Mouse (Mus musculus): Measurements from ENCODE around the gene Adcy4.

Gene Adcy4

DNA sequence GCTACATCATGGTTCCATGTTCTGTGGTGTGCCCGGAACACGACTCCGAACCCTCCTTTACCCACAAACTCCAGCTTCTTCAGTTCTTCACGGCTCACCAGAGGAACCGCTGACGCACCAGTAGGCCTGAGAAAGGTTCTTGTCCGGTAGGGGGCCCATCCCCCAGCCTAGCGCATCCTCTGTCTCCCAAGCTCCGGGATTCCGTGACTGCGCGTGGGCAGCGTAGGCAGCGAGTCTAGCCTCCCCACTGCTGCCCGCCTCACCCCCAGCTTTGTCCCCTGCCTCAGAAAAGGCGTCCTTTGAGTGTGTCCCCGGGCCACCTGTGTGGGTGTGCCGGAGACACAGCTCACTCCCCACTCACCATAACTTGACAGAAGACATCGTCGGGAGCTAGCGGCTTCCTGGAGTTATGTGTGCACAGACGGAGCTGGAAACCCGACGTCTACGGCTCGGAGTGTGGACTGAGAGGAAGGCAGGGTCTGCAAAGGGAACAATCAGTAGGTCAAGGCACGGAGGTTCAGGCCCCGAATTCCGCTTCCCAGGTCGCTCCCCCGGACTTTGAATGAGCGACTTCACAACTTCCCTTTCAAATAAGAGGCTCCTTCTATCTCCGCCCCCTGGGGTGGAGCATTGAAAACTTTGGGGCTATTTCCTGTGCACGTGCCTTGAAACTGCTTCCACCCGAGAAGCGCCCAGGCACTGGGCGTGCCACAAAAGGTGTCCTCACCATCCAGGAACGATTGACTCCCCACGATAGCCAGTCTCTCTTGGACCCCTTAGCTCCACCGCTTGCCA is 4.6 kb upstream of the Adcy4 start, which contains the start of gene Ripk3:
Gene Ripk3 (minus strand): TSS at position 610 of the 795 bp plus-strand sequence.
- DNase-seq (ENCODE audit: low read depth, low spot score): no peak

DNA sequence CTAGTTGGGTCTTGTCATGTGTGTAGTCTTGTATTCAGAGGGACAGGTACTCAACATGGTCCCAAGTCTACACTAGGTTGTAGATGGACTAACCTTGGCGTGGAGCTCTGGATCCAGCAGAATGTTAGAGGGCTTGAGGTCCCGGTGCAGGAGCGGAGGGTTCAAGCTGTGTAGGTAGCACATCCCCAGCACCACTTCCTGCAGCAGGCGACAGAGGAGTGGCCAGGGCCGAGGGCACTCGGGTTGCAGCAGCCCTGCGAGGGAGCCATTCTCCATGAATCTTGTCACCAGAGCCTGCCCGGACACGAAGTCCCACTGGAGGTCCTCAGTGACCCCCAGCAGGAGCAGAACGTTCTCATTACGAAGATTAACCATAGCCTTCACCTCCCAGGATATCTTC is 3.8 kb upstream of the Adcy4 start:
- DNase-seq (ENCODE audit: low read depth, low spot score): no peak

DNA sequence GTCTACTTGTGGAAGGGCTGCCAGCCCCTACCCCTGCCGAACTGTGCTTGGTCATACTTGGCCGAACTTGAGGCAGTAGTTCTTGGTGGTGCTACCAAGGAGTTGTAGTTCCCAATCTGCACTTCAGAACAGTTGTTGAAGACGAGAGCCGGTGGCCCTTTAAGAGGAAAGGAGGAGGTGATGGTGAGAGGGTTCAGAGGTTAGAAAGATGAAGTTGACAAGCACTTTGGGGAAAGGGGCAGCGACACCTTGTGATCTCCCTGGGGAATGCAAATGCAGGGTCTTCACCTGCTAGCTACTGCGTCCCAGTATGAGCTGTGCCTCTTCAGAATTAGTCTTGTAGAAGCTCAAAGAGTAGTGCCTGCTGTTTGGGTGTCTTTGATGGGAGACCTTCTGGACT is 1.3 kb upstream of the Adcy4 start:
- no peak for DNase-seq (ENCODE audit: low read depth, low spot score)

DNA sequence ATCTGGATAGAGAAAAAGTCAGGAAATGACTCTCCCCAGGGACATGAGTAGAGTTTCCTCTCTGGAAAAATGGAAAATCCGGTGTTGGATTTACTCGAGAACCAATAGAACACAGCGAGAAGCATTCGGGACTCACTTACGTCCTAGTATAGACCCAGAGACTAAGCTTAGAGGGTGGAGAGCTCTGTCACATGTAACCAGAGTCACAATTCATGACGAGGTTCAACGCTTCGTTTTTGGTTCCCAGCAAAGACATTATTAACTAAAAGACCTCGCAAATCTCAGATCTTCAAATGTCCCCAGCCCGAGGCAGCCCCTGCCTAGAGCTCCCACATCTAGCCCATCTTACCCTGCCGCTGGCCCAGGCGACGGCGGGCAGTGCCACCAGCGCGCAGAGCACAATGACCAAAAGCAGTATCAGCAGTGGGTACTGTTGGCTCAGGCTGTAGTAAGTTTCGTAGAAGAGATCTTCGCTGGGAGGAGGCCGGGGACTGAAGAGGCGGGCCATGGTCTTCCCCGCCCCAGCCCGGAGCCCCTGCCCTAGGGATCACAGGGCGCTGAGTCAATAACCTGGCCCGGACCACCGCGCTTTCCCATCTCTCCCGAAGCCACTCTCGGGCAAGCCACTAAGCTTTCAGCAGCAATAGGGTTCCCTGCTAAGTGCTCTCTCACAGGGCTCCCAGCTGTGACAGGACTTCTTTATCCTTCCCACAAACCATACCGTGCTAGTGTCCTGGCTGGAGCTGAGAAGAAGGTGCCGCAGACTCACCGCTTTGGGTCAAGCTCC is 531 bp downstream of the Adcy4 start:
- DNase-seq (ENCODE audit: low read depth, low spot score): no peak

DNA sequence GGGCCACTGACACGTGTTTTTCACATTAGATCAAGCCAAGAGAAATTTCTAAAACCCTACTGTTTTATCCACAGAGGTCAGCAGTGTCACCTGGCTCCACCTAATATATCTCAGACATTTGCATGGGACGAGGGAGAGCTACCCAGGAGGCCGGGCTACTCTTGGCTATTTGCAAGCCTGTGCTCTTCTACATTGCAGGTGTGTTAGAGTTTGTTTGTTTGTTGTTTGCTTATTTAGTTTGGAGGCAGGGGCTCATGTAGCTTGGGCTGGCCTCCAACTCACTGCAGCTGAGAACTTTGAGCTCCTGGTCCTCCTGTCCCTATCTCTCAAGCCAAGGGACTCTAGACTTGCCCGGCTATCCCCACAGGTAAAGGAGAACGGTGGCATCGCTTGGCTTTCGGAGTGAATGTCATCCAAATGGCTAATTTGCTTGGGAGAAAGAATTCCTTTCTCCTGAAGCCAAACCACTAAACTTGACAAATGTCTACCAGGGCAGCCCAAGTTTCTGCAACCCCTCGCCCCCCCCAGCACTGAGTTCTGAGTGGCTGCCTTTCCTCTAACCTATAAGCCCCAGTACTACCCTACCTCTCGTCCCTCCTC is 1.4 kb downstream of the Adcy4 start:
- DNase-seq (ENCODE audit: low read depth, low spot score): no peak

DNA sequence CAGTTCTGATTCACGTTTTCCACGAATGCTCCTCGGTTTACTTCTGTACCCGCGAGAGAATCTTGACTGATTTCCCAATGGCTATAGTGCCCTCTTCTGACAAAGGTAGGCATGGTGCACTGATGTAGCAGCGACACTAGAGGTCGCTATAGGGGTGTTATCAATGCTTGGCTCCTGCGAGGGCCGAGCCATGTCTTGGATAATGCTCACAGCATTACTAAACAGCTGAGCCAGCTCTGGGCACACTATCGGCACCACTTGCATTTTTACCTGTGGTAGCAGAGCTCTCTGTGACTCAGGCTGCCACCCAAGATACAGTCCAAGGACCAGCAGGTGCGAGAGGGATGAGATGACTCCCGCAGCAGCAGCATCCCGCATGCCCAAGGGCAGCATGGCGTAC is 2.6 kb downstream of the Adcy4 start:
- DNase-seq (ENCODE audit: low read depth, low spot score): no peak

DNA sequence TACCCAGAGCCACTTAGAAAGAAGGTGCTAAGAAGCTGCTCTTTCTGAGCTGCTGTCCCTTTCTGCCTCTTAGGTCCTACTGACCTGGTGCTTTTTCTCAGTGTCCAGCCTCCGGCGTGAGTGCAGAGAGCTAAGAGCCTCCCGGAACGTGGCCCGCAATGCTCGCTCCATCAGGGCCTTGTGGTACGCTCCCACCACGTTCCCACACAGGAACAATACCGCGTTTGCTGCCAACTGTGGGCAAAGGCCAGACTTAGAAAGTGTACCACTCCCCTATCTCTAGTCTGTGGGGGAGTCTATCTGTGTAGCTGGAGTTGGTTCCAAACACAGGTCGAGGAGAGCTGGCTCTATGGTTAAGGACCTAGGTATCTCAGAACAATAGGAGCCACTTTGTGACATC is 3.2 kb downstream of the Adcy4 start:
- no peak for DNase-seq (ENCODE audit: low read depth, low spot score)

DNA sequence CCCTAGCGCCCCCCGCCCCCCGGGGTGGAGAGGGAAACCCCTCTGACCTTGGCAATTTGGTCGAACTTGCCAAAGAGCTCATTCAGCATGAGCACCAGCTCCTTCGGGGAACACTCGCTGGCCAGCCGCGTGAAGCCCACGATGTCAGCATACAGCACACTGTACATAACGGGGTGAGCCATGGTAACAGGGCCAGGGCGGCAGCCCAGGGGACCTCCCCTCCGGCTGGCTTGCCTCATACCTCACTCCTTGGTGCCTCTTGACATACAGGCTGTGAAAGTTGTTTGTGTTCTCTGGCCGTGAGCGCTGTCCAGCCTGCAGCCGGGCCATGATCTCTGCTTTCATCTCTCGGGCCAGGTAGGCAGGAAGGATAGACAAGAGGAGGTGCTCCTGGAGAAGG is 4.2 kb downstream of the Adcy4 start:
- no peak for DNase-seq (ENCODE audit: low read depth, low spot score)

DNA sequence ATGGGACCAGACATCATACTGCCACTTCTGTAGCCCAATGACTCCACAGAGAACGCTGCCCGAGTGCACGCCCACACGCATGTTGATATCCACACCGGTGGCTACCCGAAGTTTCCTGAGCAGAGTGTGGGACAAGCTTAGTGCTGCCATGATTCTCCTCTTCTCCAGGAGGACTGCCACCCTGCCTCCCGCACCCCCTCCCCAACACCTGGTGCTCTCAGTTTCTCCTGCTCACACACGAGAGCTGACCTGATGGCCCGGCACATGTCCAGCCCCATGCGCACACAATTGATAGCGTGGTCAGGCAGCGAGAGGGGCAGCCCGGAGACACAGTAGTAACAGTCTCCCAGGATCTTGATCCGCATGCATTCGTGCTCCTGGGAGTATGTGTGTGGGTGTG is 5.2 kb downstream of the Adcy4 start:
- DNase-seq (ENCODE audit: low read depth, low spot score): no peak

DNA sequence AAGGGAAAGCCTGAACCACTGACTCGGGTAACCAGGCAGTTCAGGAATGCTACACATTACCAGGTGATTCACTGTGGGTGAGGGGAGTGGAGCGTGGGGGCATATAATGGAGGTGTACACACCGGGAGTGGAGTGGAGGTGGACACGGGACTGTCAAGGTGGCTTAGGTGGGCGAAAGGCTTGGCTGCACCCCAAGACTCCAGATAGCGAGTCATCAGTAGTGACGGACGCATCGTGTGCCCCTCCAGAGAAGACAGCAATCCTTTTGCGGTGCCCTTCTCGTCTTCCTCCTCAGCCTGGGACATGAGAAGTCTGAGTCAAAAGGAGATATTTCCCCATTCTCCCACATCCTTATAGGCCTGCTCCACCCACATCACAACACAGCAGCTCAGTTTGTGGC is 6.1 kb downstream of the Adcy4 start:
- DNase-seq (ENCODE audit: low read depth, low spot score): no peak

DNA sequence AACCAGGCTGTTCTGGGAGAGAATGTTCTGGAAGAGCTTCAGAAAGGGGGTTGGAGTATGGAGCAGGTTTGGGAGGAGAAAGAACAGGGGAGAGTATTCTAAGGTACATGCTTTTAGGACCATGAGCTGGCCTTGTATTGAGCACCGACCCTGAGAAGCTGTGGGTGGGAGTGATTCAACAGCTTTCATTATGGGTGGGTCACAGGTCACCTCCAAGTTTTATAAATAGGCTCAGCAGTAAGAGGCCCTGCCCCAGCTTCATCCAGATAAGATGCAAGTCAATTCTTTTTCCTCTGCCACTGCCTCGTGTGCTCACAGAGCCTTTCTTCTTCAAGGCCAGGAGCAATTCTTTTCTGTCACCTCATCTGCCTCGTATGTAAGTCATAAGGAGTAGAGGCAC is 6.7 kb downstream of the Adcy4 start:
- no peak for DNase-seq (ENCODE audit: low read depth, low spot score)

DNA sequence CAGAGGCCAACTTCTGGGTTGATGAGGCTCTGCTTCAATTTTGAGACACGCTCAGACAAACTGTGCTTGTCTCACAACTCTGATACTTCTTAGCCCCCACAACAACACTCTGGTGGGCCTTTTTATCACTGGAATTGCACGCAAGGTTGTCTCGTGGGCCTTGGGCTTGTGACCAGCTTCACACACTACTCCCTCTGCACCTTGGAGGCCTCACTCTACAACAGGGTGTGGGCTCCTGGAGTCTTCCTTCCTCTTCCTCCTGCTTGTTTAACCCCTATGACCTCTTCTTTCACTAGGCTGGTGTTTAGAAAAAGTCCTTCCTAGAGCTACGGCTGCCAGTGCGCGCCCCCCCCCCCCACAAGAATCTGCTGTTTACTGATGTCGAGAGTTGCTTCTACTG is 7.2 kb downstream of the Adcy4 start:
- no peak for DNase-seq (ENCODE audit: low read depth, low spot score)

DNA sequence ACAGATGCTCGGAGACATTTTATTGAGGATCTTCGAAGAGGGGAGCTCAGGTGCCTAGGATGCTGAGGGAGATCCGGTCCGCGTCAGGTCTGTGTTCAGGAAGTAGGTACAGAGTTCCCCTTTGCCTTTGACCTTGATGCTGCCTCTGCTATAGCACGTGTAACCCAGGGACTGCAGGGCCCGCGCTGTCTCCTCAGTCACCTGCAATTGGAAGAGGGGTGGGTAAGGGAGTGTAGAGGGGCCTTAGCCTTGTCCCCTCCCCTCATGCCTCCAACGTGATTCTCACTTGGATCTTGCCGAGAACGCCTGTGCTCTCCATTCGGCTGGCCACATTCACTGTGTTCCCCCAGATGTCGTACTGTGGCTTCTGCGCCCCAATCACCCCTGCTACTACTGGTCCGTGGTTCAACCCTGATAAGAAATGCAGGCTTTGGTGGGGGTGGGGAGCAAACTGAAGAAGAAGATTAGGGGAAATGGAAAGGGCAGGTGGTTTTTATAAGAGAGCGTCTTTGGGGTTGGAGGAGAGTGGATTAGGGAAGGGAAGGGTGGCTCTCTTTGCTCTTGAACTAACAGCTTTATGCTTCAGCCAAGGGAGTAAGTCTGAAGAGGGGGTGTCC is 14.7 kb downstream of the Adcy4 start:
- DNase-seq (ENCODE audit: low read depth, low spot score): no peak

DNA sequence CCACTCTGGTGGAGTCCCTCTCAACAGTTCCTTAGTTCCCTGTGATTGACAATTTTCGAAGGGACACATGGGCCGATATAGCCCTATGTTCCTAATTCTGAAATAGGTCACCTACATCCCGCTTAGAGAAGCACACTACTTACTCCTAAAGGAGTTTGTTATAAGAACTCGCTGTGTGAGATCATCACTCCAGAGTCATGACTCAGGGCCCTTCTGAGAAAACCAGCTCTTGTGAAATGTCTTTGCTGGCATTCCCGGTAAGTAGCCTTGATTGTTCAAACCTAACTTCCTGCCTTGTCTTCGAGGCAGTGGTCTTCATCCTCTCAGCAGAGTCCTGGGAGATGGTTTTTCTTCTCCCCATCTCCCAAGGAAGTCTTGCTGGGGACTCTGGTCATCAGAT is 15.3 kb downstream of the Adcy4 start:
- no peak for DNase-seq (ENCODE audit: low read depth, low spot score)

DNA sequence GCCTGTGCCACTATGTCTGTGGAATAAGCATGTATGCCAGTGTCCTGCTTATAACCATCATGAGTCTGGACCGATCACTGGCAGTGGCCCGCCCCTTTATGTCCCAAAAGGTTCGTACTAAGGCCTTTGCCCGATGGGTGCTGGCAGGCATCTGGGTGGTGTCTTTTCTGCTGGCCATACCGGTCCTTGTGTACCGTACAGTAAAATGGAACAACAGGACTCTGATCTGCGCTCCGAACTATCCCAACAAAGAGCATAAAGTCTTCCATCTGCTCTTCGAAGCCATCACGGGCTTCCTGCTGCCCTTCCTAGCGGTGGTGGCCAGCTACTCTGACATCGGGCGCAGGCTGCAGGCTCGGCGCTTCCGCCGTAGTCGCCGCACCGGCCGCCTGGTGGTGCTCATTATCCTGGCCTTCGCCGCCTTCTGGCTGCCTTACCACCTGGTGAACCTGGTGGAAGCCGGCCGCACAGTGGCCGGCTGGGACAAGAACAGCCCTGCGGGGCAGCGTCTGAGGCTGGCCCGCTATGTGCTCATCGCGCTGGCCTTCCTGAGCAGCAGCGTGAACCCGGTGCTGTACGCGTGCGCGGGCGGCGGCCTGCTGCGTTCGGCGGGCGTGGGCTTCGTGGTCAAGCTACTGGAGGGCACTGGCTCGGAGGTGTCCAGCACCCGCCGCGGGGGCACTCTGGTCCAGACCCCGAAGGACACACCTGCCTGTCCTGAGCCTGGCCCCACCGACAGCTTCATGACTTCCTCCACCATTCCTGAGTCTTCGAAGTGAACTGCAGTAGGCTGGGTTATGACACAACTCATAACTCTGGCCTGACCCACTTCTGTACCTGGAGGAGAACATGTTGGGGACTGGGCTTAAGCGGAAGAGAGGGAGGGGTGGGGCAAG is 16.1 kb downstream of the Adcy4 start:
- no peak for DNase-seq (ENCODE audit: low read depth, low spot score)

DNA sequence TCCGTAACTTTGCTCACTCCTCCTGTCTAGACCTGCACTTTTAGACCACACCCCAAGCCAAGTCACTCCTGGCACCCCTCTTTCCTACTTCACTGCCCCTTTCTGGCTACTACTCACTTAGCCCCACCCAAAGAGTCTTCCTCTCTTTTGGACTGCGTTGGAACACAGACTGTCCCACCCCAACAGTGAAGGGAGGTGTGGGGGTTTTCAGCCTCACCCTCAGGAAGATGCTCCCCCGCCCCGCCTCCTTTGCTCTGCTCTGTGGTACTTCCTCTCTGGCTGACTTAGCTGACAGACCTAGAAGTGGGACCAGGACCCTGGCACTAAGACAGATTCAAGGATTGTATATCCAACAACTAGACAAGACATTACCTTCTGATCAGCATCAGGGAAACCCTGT is 18.2 kb downstream of the Adcy4 start, which contains the start of gene Ltb4r1:
Gene Ltb4r1 (plus strand): TSS at position 267 of the 400 bp plus-strand sequence.
- DNase-seq (ENCODE audit: low read depth, low spot score): no peak

DNA sequence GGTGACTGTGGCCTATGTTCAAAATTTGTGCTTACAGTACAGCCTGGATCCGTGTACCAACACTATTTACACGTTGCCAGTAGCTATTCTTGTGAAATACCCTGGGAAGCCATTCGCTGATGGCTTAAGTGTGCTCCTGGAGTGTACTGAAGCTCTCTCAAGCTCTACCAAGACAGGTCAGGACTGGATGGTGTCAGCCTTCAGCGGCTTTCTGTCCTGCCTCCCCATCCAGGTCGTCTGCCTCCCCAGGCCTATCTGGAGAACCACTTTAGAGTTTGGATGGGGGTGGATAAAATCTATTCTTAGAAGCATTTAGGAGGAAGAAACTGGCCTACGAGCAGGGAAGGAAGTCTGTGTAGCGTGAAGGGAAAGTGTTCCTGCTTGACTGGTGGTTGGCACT is 20.7 kb downstream of the Adcy4 start:
- DNase-seq (ENCODE audit: low read depth, low spot score): no peak

DNA sequence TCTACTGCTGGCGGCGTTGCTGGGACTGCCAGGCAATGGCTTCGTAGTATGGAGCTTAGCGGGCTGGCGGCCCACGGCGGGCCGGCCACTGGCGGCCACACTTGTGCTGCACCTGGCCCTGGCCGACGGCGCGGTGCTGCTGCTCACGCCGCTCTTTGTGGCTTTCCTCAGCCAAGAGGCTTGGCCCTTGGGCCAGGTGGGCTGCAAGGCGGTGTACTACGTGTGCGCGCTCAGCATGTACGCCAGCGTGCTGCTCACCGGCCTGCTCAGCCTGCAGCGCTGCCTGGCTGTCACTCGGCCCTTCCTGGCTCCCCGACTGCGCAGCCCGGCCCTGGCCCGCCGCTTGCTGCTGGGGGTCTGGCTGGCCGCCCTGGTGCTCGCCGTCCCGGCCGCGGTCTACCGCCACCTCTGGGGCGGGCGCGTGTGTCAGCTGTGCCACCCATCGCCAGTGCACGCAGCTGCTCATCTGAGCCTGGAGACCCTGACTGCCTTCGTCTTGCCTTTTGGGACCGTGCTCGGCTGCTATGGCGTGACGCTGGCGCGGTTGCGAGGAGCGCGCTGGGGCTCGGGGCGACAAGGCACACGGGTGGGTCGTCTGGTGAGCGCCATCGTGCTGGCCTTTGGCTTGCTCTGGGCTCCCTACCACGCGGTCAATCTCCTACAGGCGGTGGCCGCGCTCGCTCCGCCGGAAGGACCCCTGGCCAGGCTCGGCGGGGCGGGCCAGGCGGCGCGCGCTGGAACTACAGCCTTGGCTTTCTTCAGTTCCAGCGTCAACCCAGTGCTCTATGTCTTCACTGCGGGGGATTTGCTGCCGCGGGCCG is 21.7 kb downstream of the Adcy4 start:
- DNase-seq (ENCODE audit: low read depth, low spot score): no peak

DNA sequence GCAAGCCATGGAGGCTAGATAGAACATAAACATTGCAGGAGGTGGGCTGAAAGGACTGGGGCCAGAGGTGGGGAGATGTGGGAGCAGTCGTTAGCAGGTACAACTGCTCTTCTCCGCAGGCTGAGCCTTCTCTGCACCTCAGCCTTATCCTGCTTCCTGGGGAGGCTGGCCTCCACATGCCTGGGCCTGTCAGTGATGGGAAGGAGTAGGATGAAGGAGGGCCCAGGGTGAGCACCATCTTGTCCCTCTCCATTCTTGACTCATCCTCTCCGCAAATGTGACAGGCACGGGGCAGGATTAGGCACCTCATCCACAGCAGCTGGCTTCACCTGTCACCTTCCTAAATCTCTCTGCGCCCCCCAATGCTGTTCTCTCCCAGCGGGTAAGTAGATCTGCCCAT is 22.7 kb downstream of the Adcy4 start, which contains the start of gene Ltb4r2:
Gene Ltb4r2 (plus strand): TSS at position 266 of the 400 bp plus-strand sequence.
- no peak for DNase-seq (ENCODE audit: low read depth, low spot score)

DNA sequence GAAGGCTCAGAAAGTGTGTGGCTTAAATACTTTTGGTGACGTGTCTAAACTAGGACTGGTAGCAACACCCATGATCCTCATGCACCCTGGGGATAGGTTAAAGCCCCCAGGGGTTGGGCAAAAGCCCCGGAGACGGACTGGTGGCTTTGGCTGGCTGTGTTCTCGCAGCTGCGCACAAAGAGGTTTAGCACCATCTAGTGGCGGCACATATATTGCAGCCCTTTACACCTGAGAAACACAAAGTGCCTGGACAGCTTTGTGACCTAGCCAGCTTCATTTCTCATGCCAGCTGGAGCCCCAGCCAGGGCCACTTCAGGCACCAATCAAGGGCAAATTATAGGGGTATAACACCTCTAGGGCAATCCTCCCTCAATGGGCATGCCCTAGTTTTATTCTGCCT is 23.7 kb downstream of the Adcy4 start:
- DNase-seq (ENCODE audit: low read depth, low spot score): peak; percentile 41

All from c-Kit-negative CD71-positive TER-119-positive erythroid progenitor cells, embryonic 14.5 days (primary cell).